Mouse (Mus musculus): ENCODE results near the gene Bmyc. TPM values are rescaled to one million over a fixed set of nuclear protein-coding genes. Genes with fewer than 3 reads are reported as not detected.
"Not testable (repeated sequence)": the region's sequence is repeated elsewhere in the genome, so short reads cannot be mapped to it uniquely, and the experiment has no call there.

Gene Bmyc
- polyA plus RNA-seq, 3 experiments from 2014 or later = 31.0 to 105 (median 84.4) TPM

- ATAC-seq = no peak
Observed at GRCm38 (mm10) chr2:25733199-25733930, 26.8 kb downstream of the Bmyc start.

- ATAC-seq = not testable (repeated sequence)
Observed at GRCm38 (mm10) chr2:25736709-25737108, 30.2 kb downstream of the Bmyc start, which contains the start of gene Obp2b. Gene Obp2b, plus strand, starts transcription at chr2:25737009.

- no peak for ATAC-seq
Observed at GRCm38 (mm10) chr2:25741671-25742070, 35.1 kb downstream of the Bmyc start.

GRCm38 (mm10) chr2:25754201-25754600, 47.7 kb downstream of the Bmyc start:
- ATAC-seq = no peak

Other genes with a start within 250 kb of the Bmyc start
- 1 to 10 TPM; 1.2 to 1.9 (median 1.6) TPM for gene Clic3, start 249.9 kb upstream of the Bmyc start, polyA plus RNA-seq (2017; shearing (Covaris generic))
- 10 to 100 TPM; 70.4 to 92.1 (median 89.2) TPM for gene Paxx, start 245.6 kb upstream of the Bmyc start, polyA plus RNA-seq (2017; shearing (Covaris generic))
- gene Ptgds, start 236.7 kb upstream of the Bmyc start, polyA plus RNA-seq (2017; shearing (Covaris generic)) = not detected
- not detected for gene Lcn12, start 212.8 kb upstream of the Bmyc start, polyA plus RNA-seq (2017; shearing (Covaris generic))
- 10 to 100 TPM; 49.1 to 88.0 (median 76.8) TPM for gene Fbxw5, start 206.0 kb upstream of the Bmyc start, polyA plus RNA-seq (2017; shearing (Covaris generic))
- gene C8g, start 205.0 kb upstream of the Bmyc start, polyA plus RNA-seq (2017; shearing (Covaris generic)) = 1 to 10 TPM; 2.1 to 5.1 (median 3.4) TPM
- gene Traf2, start 159.8 kb upstream of the Bmyc start, polyA plus RNA-seq (2017; shearing (Covaris generic)) = 10 to 100 TPM; 74.8 to 85.3 (median 76.1) TPM
- 100 to 1,000 TPM; 246 to 394 (median 269) TPM for gene Edf1, start 148.9 kb upstream of the Bmyc start, polyA plus RNA-seq (2017; shearing (Covaris generic))
- gene Mamdc4, start 131.9 kb upstream of the Bmyc start, polyA plus RNA-seq (2017; shearing (Covaris generic)) = 1 to 10 TPM in 2 of 3 experiments, under 1 TPM in 1; 0.85 to 2.2 (median 1.3) TPM
- gene Phpt1, start 131.5 kb upstream of the Bmyc start, polyA plus RNA-seq (2017; shearing (Covaris generic)) = 10 to 100 TPM; 37.0 to 64.3 (median 56.2) TPM
- under 1 TPM in 1 of 3 experiments, not detected in 2; 0.07 TPM for gene Ajm1, start 125.0 kb upstream of the Bmyc start, polyA plus RNA-seq (2017; shearing (Covaris generic))
- gene Rabl6, start 98.2 kb upstream of the Bmyc start, polyA plus RNA-seq (2017; shearing (Covaris generic)) = 10 to 100 TPM; 14.0 to 28.3 (median 18.0) TPM
- not detected for gene Ccdc183, start 89.1 kb upstream of the Bmyc start, polyA plus RNA-seq (2017; shearing (Covaris generic))
- 1 to 10 TPM in 2 of 3 experiments, under 1 TPM in 1; 0.80 to 2.2 (median 1.1) TPM for gene Tmem141, start 84.7 kb upstream of the Bmyc start, polyA plus RNA-seq (2017; shearing (Covaris generic))
- gene Fcna, start 78.7 kb upstream of the Bmyc start, polyA plus RNA-seq (2017; shearing (Covaris generic)) = under 1 TPM in 1 of 3 experiments, not detected in 2; 0.96 TPM
- not detected for gene Lcn8, start 53.6 kb upstream of the Bmyc start, polyA plus RNA-seq (2017; shearing (Covaris generic))
- not detected for gene Lcn5, start 48.8 kb upstream of the Bmyc start, polyA plus RNA-seq (2017; shearing (Covaris generic))
- not detected for gene Lcn6, start 30.0 kb upstream of the Bmyc start, polyA plus RNA-seq (2017; shearing (Covaris generic))
- gene Lcn10, start 24.0 kb upstream of the Bmyc start, polyA plus RNA-seq (2017; shearing (Covaris generic)) = 1 to 10 TPM in 2 of 3 experiments, not detected in 1; 1.1 to 1.4 TPM
- gene Obp2a, start 6.7 kb upstream of the Bmyc start, polyA plus RNA-seq (2017; shearing (Covaris generic)) = not detected
- gene Obp2b, start 30.3 kb downstream of the Bmyc start, polyA plus RNA-seq (2017; shearing (Covaris generic)) = not detected
- gene Lcn3, start 58.8 kb downstream of the Bmyc start, polyA plus RNA-seq (2017; shearing (Covaris generic)) = not detected
- not detected for gene Lcn11, start 70.3 kb downstream of the Bmyc start, polyA plus RNA-seq (2017; shearing (Covaris generic))
- gene Gm13539, start 75.5 kb downstream of the Bmyc start, polyA plus RNA-seq (2017; shearing (Covaris generic)) = not detected
- not detected for gene Glt6d1, start 109.1 kb downstream of the Bmyc start, polyA plus RNA-seq (2017; shearing (Covaris generic))
- gene Lcn9, start 116.4 kb downstream of the Bmyc start, polyA plus RNA-seq (2017; shearing (Covaris generic)) = not detected
- under 1 TPM in 2 of 3 experiments, not detected in 1; 0.46 to 0.52 TPM for gene Sohlh1, start 140.5 kb downstream of the Bmyc start, polyA plus RNA-seq (2017; shearing (Covaris generic))
- not detected for gene Kcnt1, start 157.0 kb downstream of the Bmyc start, polyA plus RNA-seq (2017; shearing (Covaris generic))

Data from inflammation-experienced regulatory T-cells, adult 6 months (primary cell).